Mouse (Mus musculus): ENCODE results near the gene Pde3a. TPM values are rescaled to one million over a fixed set of nuclear protein-coding genes. Genes with fewer than 3 reads are reported as not detected.

Gene Pde3a
- polyA plus RNA-seq, 1 experiment, result 4.6 TPM

- DNase-seq (ENCODE audit: low spot score), result no peak
These were observed 19.0 kb downstream of the Pde3a start for GRCm38 (mm10) chr6:141267888-141268570.

- no peak for DNase-seq (ENCODE audit: low spot score)
These were observed 19.8 kb downstream of the Pde3a start for GRCm38 (mm10) chr6:141268871-141269270.

- DNase-seq (ENCODE audit: low spot score), result no peak
These were observed 22.1 kb downstream of the Pde3a start for GRCm38 (mm10) chr6:141271133-141271532.

GRCm38 (mm10) chr6:141271579-141271978, 22.5 kb downstream of the Pde3a start:
- DNase-seq (ENCODE audit: low spot score), result no peak

GRCm38 (mm10) chr6:141273685-141274084, 24.6 kb downstream of the Pde3a start:
- DNase-seq (ENCODE audit: low spot score), result no peak

GRCm38 (mm10) chr6:141281685-141282084, 32.6 kb downstream of the Pde3a start:
- no peak for DNase-seq (ENCODE audit: low spot score)

GRCm38 (mm10) chr6:141282796-141283195, 33.7 kb downstream of the Pde3a start:
- DNase-seq (ENCODE audit: low spot score), result no peak

- DNase-seq (ENCODE audit: low spot score), result no peak
These were observed 42.1 kb downstream of the Pde3a start for GRCm38 (mm10) chr6:141291195-141291594.

GRCm38 (mm10) chr6:141292826-141293459, 43.9 kb downstream of the Pde3a start:
- no peak for DNase-seq (ENCODE audit: low spot score)

GRCm38 (mm10) chr6:141293460-141293853, 44.4 kb downstream of the Pde3a start:
- DNase-seq (ENCODE audit: low spot score), result no peak

- DNase-seq (ENCODE audit: low spot score), result no peak
These were observed 46.2 kb downstream of the Pde3a start for GRCm38 (mm10) chr6:141295264-141295663.

- DNase-seq (ENCODE audit: low spot score), result no peak
These were observed 53.0 kb downstream of the Pde3a start for GRCm38 (mm10) chr6:141301750-141302748.

- no peak for DNase-seq (ENCODE audit: low spot score)
These were observed 53.8 kb downstream of the Pde3a start for GRCm38 (mm10) chr6:141302842-141303241.

- no peak for DNase-seq (ENCODE audit: low spot score)
These were observed 58.3 kb downstream of the Pde3a start for GRCm38 (mm10) chr6:141307326-141307725.

- DNase-seq (ENCODE audit: low spot score), result no peak
These were observed 59.4 kb downstream of the Pde3a start for GRCm38 (mm10) chr6:141308451-141308850.

- no peak for DNase-seq (ENCODE audit: low spot score)
These were observed 60.8 kb downstream of the Pde3a start for GRCm38 (mm10) chr6:141309872-141310271.

- DNase-seq (ENCODE audit: low spot score), result no peak
These were observed 61.3 kb downstream of the Pde3a start for GRCm38 (mm10) chr6:141310351-141310750.

- no peak for DNase-seq (ENCODE audit: low spot score)
These were observed 62.5 kb downstream of the Pde3a start for GRCm38 (mm10) chr6:141311615-141312014.

GRCm38 (mm10) chr6:141313112-141313511, 64.0 kb downstream of the Pde3a start:
- DNase-seq (ENCODE audit: low spot score), result no peak

- no peak for DNase-seq (ENCODE audit: low spot score)
These were observed 69.4 kb downstream of the Pde3a start for GRCm38 (mm10) chr6:141318440-141318839.

GRCm38 (mm10) chr6:141321253-141321652, 72.2 kb downstream of the Pde3a start:
- DNase-seq (ENCODE audit: low spot score), result no peak

- no peak for DNase-seq (ENCODE audit: low spot score)
These were observed 73.9 kb downstream of the Pde3a start for GRCm38 (mm10) chr6:141322961-141323360.
